Mouse (Mus musculus): ENCODE results near the gene Pdgfb.

DNA sequence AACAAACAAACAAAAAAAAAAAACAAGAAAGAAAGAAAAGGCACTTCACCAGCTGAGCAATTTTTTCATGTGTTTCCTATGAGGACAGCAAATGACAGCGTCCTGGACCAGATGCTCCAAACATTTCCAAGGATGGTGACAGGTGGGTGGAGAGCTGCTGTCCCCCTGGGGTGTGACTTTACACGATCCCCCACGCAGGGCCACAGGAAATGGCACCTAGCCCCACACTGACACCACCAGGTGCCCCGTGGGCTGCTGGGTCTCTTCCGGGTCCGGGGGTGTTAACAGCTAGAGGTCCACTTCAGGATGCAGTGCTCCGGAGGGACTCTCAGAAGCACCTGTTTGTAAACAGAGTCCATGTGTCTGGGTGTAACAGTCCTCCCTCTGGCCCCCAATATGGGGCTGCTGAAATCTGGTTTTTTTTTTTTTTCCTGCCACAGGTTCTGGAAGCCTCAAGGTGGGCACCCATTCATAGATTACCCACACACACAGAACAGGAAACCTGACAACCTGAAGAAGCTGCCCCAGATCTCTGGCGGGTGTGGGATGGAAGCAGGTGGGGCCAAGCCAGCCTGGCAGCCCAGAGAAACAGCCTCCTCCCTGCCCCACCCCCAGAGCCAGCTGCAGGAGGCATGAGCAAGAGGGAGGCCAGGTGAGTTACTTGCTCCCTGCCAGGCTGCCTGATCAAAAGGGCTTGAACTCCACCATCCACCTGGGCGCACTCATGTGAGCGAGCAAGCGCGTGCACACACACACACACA, 5.2 kb downstream of the Pdgfb start:
- TF ChIP-seq CHD2 (IDR thresholded peaks at IDR 0.05; ENCODE audit: low read length) (no peak), PAX5 (IDR thresholded peaks at IDR 0.05; ENCODE audit: low read length) (no peak), MAZ (IDR thresholded peaks at IDR 0.05; ENCODE audit: low read depth, low read length) (no peak), ELF1 (IDR thresholded peaks at IDR 0.05; ENCODE audit: low read depth, low read length) (no peak), POLR2A (IDR thresholded peaks at IDR 0.05; ENCODE audit: low read depth, low read length) (no peak), SMC3 (IDR thresholded peaks at IDR 0.05; ENCODE audit: low read depth, low read length) (no peak), MAFK (IDR thresholded peaks at IDR 0.05; ENCODE audit: insufficient replicate concordance, low read length) (no peak), CTCF (conservative IDR thresholded peaks at IDR 0.05 in 1 of 2, IDR thresholded peaks at IDR 0.05 in 1 of 2; ENCODE audit: low read depth in 2 of 2, low read length in 2 of 2) (no peak), ZMIZ1 (IDR thresholded peaks at IDR 0.05; ENCODE audit: low read depth, low read length) (no peak), MAX (IDR thresholded peaks at IDR 0.05; ENCODE audit: low read length) (no peak), EP300 (IDR thresholded peaks at IDR 0.05; ENCODE audit: low read length) (no peak), USF1 (IDR thresholded peaks at IDR 0.05; ENCODE audit: low read depth, low read length) (no peak)
